Mouse (Mus musculus) intestine, postnatal 0 days (tissue): ENCODE results near the gene Crb3. TPM values are rescaled to one million over a fixed set of nuclear protein-coding genes. Genes with fewer than 3 reads are reported as not detected.

Experiments used
- ATAC-seq: fragments of 200-750 bp; cut with Nextera tagmentation; 2 replicates; pipeline ENCODE4 v1.8.0; 2017; ENCODE audit warnings: mild to moderate bottlenecking, moderate TSS enrichment, moderate library complexity
- H3K27ac ChIP-seq: fragments of 300-500 bp; sonication (generic); 2 replicates; pipeline ENCODE4 v1.5.1; 2014; ENCODE audit warnings: mild to moderate bottlenecking, low read depth, low read length, moderate library complexity
- H3K27me3 ChIP-seq: fragments of 300-500 bp; sonication (generic); replicated peaks from 2 replicates; pipeline ENCODE4 v1.6.1; 2014; ENCODE audit warnings: low read length, mixed read lengths; ENCODE audit not compliant: control insufficient read depth, insufficient read depth
- H3K36me3 ChIP-seq: fragments of 300-500 bp; sonication (generic); 2 replicates; pipeline ENCODE4 v1.6.1; 2014; ENCODE audit warnings: mild to moderate bottlenecking, moderate library complexity; ENCODE audit not compliant: control insufficient read depth, insufficient read depth
- H3K4me1 ChIP-seq: fragments of 300-500 bp; sonication (generic); replicated peaks from 2 replicates; pipeline ENCODE4 v1.6.1; 2014; ENCODE audit warnings: antibody characterized with exemption, low read length, mixed read lengths; ENCODE audit not compliant: control insufficient read depth, insufficient read depth
- H3K4me2 ChIP-seq: fragments of 300-500 bp; sonication (generic); replicated peaks from 2 replicates; pipeline ENCODE4 v1.6.1; 2014; ENCODE audit warnings: low read depth, mild to moderate bottlenecking, moderate library complexity
- H3K4me3 ChIP-seq: fragments of 300-500 bp; sonication (generic); 2 replicates; pipeline ENCODE4 v1.5.1; 2014; ENCODE audit warnings: low read depth, low read length
- H3K9ac ChIP-seq: fragments of 300-500 bp; sonication (generic); 2 replicates; pipeline ENCODE4 v1.6.1; 2014; ENCODE audit warnings: mild to moderate bottlenecking, low read depth, low read length
- H3K9me3 ChIP-seq: fragments of 300-500 bp; sonication (generic); 2 replicates; pipeline ENCODE4 v1.6.1; 2016; ENCODE audit warnings: mixed run types; ENCODE audit not compliant: control insufficient read depth
- CTCF ChIP-seq: sonication (generic); IDR thresholded peaks from 2 replicates; pipeline ENCODE4 v1.5.1; 2016; ENCODE audit warnings: low read depth, mild to moderate bottlenecking, control low read depth, antibody characterized with exemption, moderate library complexity
- WGBS: fragments of 180-500 bp; shearing (Covaris S2); extraction: QIAGEN DNeasy Blood & Tissue Kit; methylation state at CpG from one replicate; pipeline ENCODE4 v1.1.7; 2014; 5-methylcytosine and 5-hydroxymethylcytosine counted together
- polyA plus RNA-seq: library from polyadenylated mRNA; unstranded; fragments of >200 nt; fragmentation: Nextera tagmentation; extraction: Ambion mirVana; gene quantifications from 2 replicates; pipeline ENCODE4 v1.2.1, GENCODE M21; 2015

Crb3 gene
- polyA plus RNA-seq, 1 experiment from 2014 or later = 121 TPM

GRCm38 (mm10) chr17:57027471-57027870, 31.4 kb upstream of the Crb3 start:
- Histone ChIP-seq H3K4me3 (no peak overlapping the region), H3K9ac (no peak overlapping the region), H3K27ac (no peak overlapping the region), H3K4me1 (peaks cover 3% of the 10 kb centered on the region; the same call in 1 of the 2 replicates), H3K9me3 (no peaks in the 10 kb centered on the region), H3K36me3 (peaks cover 60% of the 10 kb centered on the region), H3K27me3 (no peaks in the 10 kb centered on the region), H3K4me2 (no peak overlapping the region)
- TF ChIP-seq CTCF = no peak
- WGBS = 86% methylated on average over 4 of the region's 4 CpGs
- ATAC-seq = no peak

- no peaks in the 10 kb centered on the region for H3K9me3 ChIP-seq
- peak overlapping the region; percentile 100; the same call in 1 of the 2 replicates for H3K9ac ChIP-seq
- no peak overlapping the region; the same call in 1 of the 2 replicates for H3K27ac ChIP-seq
- peaks cover 39% of the 10 kb centered on the region for H3K36me3 ChIP-seq
- TF ChIP-seq CTCF = no peak
- H3K27me3 ChIP-seq = no peaks in the 10 kb centered on the region
- WGBS = 15% methylated on average over 8 of the region's 8 CpGs
- H3K4me2 ChIP-seq = peak overlapping the region; percentile 92
- H3K4me1 ChIP-seq = peaks cover 3% of the 10 kb centered on the region; the same call in 1 of the 2 replicates
- H3K4me3 ChIP-seq = peak overlapping the region; percentile 93
- ATAC-seq = no peak
Observed at GRCm38 (mm10) chr17:57029691-57030090, 29.2 kb upstream of the Crb3 start.

GRCm38 (mm10) chr17:57030931-57031660, 27.8 kb upstream of the Crb3 start, which contains the start of gene Khsrp:
Gene Khsrp, minus strand, starts transcription at chr17:57031522.
- H3K27me3 ChIP-seq = no peaks in the 10 kb centered on the region
- peak within 1 kb of the TSS; percentile 92 for H3K4me2 ChIP-seq
- H3K4me1 ChIP-seq = peaks cover 3% of the 10 kb centered on the region; the same call in 1 of the 2 replicates
- peak within 1 kb of the TSS; percentile 96 for H3K27ac ChIP-seq
- H3K36me3 ChIP-seq = peaks cover 26% of the 10 kb centered on the region
- H3K9me3 ChIP-seq = no peaks in the 10 kb centered on the region
- WGBS = 1% methylated on average over 67 of the region's 99 CpGs
- TF ChIP-seq CTCF = no peak
- H3K9ac ChIP-seq = peak within 1 kb of the TSS; percentile 100
- ATAC-seq = peak; percentile 0; the same call in 1 of the 2 replicates
- H3K4me3 ChIP-seq = peak within 1 kb of the TSS; percentile 93

GRCm38 (mm10) chr17:57031661-57032420, 27.1 kb upstream of the Crb3 start:
- H3K4me3 ChIP-seq = peak overlapping the region; percentile 93
- WGBS = under 1% methylated on average over 38 of the region's 38 CpGs
- peak; percentile 94 for ATAC-seq
- no peaks in the 10 kb centered on the region for H3K9me3 ChIP-seq
- peak overlapping the region; percentile 58 for H3K27ac ChIP-seq
- H3K4me2 ChIP-seq = peak overlapping the region; percentile 63
- H3K27me3 ChIP-seq = no peaks in the 10 kb centered on the region
- 0 out of 2 replicates have a peak, but pooled peaks have one; percentile 3 for TF ChIP-seq CTCF
- H3K4me1 ChIP-seq = peaks cover 3% of the 10 kb centered on the region; the same call in 1 of the 2 replicates
- peak overlapping the region; percentile 100; the same call in 1 of the 2 replicates for H3K9ac ChIP-seq
- peaks cover 19% of the 10 kb centered on the region for H3K36me3 ChIP-seq

GRCm38 (mm10) chr17:57032854-57033253, 26.1 kb upstream of the Crb3 start:
- Histone ChIP-seq H3K27me3 (no peaks in the 10 kb centered on the region), H3K4me3 (no peak overlapping the region), H3K4me1 (peaks cover 3% of the 10 kb centered on the region; the same call in 1 of the 2 replicates), H3K9ac (0 out of 2 replicates have a peak overlapping the region, but pooled peaks have one; percentile 8), H3K4me2 (no peak overlapping the region), H3K36me3 (peaks cover 9% of the 10 kb centered on the region), H3K9me3 (no peaks in the 10 kb centered on the region), H3K27ac (no peak overlapping the region)
- TF ChIP-seq CTCF = no peak
- no peak for ATAC-seq
- WGBS = 87% methylated on average over 4 of the region's 4 CpGs

GRCm38 (mm10) chr17:57038978-57039377, 19.9 kb upstream of the Crb3 start:
- WGBS = 36% methylated on average over 8 of the region's 8 CpGs
- no peak overlapping the region for H3K27ac ChIP-seq
- no peak overlapping the region for H3K9ac ChIP-seq
- no peak for ATAC-seq
- no peak overlapping the region for H3K4me2 ChIP-seq
- no peaks in the 10 kb centered on the region for H3K27me3 ChIP-seq
- no peaks in the 10 kb centered on the region for H3K36me3 ChIP-seq
- peak; percentile 50 for TF ChIP-seq CTCF
- no peak overlapping the region for H3K4me3 ChIP-seq
- no peaks in the 10 kb centered on the region for H3K4me1 ChIP-seq
- H3K9me3 ChIP-seq = no peaks in the 10 kb centered on the region
